Mouse (Mus musculus) gastrocnemius, adult 2 months (tissue): ENCODE measurements around the gene Shisa8. TPM values are rescaled to one million over a fixed set of nuclear protein-coding genes. Genes with fewer than 3 reads are reported as not detected.
"Not testable (repeated sequence)": the region's sequence is repeated elsewhere in the genome, so short reads cannot be mapped to it uniquely, and the experiment has no call there.

ENCODE experiments used
- DNase-seq: peaks from one replicate; pipeline ENCODE4 v3.0.0; 2022
- H3K27ac ChIP-seq: fragments of 200-600 bp; 2 replicates; pipeline ENCODE4 v1.8.1; 2022; ENCODE audit warnings: mild to moderate bottlenecking
- H3K4me3 ChIP-seq: fragments of 200-600 bp; 2 replicates; pipeline ENCODE4 v1.8.1; 2022; ENCODE audit warnings: mild to moderate bottlenecking, moderate library complexity
- CTCF ChIP-seq: fragments of 200-600 bp; IDR thresholded peaks from 2 replicates; pipeline ENCODE4 v1.8.1; 2022; ENCODE audit warnings: antibody characterized with exemption, mild to moderate bottlenecking, moderate library complexity
- intact Hi-C: fragments of 180-260 bp; cut with DNase I; formaldehyde crosslinking; loops from one replicate; pipeline ENCODE4 v1.15.1; 2025
- long read RNA-seq, 2 experiments: library from polyadenylated mRNA; stranded (forward); transcript quantifications; one replicate each; pipeline ENCODE4 v2.0.0; 2021
- total RNA-seq, 2 experiments: library from RNA; stranded (reverse); gene quantifications; 2 replicates each; pipeline ENCODE4 v1.2.3; 2021

Shisa8 gene
- total RNA-seq = not detected
- long read RNA-seq, experiment 1 = 0 reads
- long read RNA-seq, experiment 2 = 0 reads

- H3K4me3 ChIP-seq = peak within 1 kb of the TSS; percentile 68
- TF ChIP-seq CTCF = no peak
- no peak within 1 kb of the TSS for H3K27ac ChIP-seq
- intact Hi-C loops = no loop called here
- DNase-seq = no peak
Observed at GRCm38 (mm10) chr15:82212752-82213063, at the start of gene Shisa8. Gene Shisa8, minus strand, starts transcription at chr15:82212815.

GRCm38 (mm10) chr15:82259510-82259909 lies 46.9 kb upstream of the Shisa8 start:
- peak; percentile 59 for DNase-seq
- intact Hi-C loops = no loop called here
- no peak overlapping the region for H3K4me3 ChIP-seq

GRCm38 (mm10) chr15:82255944-82256383 lies 43.3 kb upstream of the Shisa8 start:
- intact Hi-C loops = no loop called here
- no peak for DNase-seq
- H3K27ac ChIP-seq = no peak overlapping the region
- H3K4me3 ChIP-seq = no peak overlapping the region
- TF ChIP-seq CTCF = no peak

More at GRCm38 (mm10) chr15:82259510-82259909, 46.9 kb upstream of the Shisa8 start:
- TF ChIP-seq CTCF = peak; percentile 88
- H3K27ac ChIP-seq = no peak overlapping the region

- intact Hi-C loops = no loop called here
- TF ChIP-seq CTCF = no peak
- no peak for DNase-seq
- Histone ChIP-seq H3K4me3 (no peak overlapping the region), H3K27ac (no peak overlapping the region)
Observed at GRCm38 (mm10) chr15:82255248-82255647, 42.6 kb upstream of the Shisa8 start.

- no peak within 1 kb of the TSS for H3K27ac ChIP-seq
- intact Hi-C loops = no loop called here
- no peak for TF ChIP-seq CTCF
Observed at GRCm38 (mm10) chr15:82252097-82252496, 39.5 kb upstream of the Shisa8 start, which contains the start of gene 1500009C09Rik. Gene 1500009C09Rik, plus strand, starts transcription at chr15:82252397.

GRCm38 (mm10) chr15:82251579-82251978 lies 39.0 kb upstream of the Shisa8 start:
- Histone ChIP-seq H3K4me3 (no peak overlapping the region), H3K27ac (no peak overlapping the region)
- DNase-seq = no peak
- intact Hi-C loops = no loop called here
- peak; percentile 37 for TF ChIP-seq CTCF

More at GRCm38 (mm10) chr15:82252097-82252496, 39.5 kb upstream of the Shisa8 start, which contains the start of gene 1500009C09Rik:
- no peak for DNase-seq
- no peak within 1 kb of the TSS for H3K4me3 ChIP-seq

- DNase-seq = no peak
- Histone ChIP-seq H3K27ac (no peak overlapping the region), H3K4me3 (no peak overlapping the region)
- intact Hi-C loops = no loop called here
- no peak for TF ChIP-seq CTCF
Observed at GRCm38 (mm10) chr15:82247131-82247776, 34.6 kb upstream of the Shisa8 start.

- DNase-seq, intact Hi-C loops: not testable (repeated sequence)
- Histone ChIP-seq H3K4me3 (peak overlapping the region; percentile 93), H3K27ac (peak overlapping the region; percentile 83)
Observed at GRCm38 (mm10) chr15:82244805-82245161, 32.2 kb upstream of the Shisa8 start.

GRCm38 (mm10) chr15:82244115-82244804 lies 31.6 kb upstream of the Shisa8 start, which contains the start of gene Cenpm:
Gene Cenpm, minus strand, starts transcription at chr15:82244748.
- DNase-seq = peak; percentile 95
- intact Hi-C loops = no loop called here
- Histone ChIP-seq H3K27ac (peak within 1 kb of the TSS; percentile 83), H3K4me3 (peak within 1 kb of the TSS; percentile 93)
- no peak for TF ChIP-seq CTCF

- H3K27ac ChIP-seq = peak overlapping the region; percentile 83; the same call in 1 of the 2 replicates
- DNase-seq = no peak
- intact Hi-C loops = no loop called here
- TF ChIP-seq CTCF = no peak
- peak overlapping the region; percentile 93 for H3K4me3 ChIP-seq
Observed at GRCm38 (mm10) chr15:82243742-82244114, 31.1 kb upstream of the Shisa8 start.

GRCm38 (mm10) chr15:82243311-82243710 lies 30.7 kb upstream of the Shisa8 start:
- intact Hi-C loops = no loop called here
- no peak for DNase-seq

GRCm38 (mm10) chr15:82236565-82236964 lies 23.9 kb upstream of the Shisa8 start:
- intact Hi-C loops = loop anchor here (1.0 to 5.0 kb wide), 3 partner anchors 98 to 171 kb away; no protein-coding TSS in a partner anchor
- no peak overlapping the region for H3K4me3 ChIP-seq
- no peak; the same call in 1 of the 2 replicates for TF ChIP-seq CTCF
- no peak overlapping the region for H3K27ac ChIP-seq
- DNase-seq = peak; percentile 77

More at GRCm38 (mm10) chr15:82243311-82243710, 30.7 kb upstream of the Shisa8 start:
- TF ChIP-seq CTCF = no peak
- Histone ChIP-seq H3K27ac (no peak overlapping the region), H3K4me3 (peak overlapping the region; percentile 93)

- H3K27ac ChIP-seq = no peak overlapping the region
- no peak for TF ChIP-seq CTCF
- intact Hi-C loops = loop anchor here (1.0 to 5.0 kb wide), 3 partner anchors 97 to 170 kb away; no protein-coding TSS in a partner anchor
- no peak for DNase-seq
- H3K4me3 ChIP-seq = no peak overlapping the region
Observed at GRCm38 (mm10) chr15:82235661-82236060, 23.0 kb upstream of the Shisa8 start.
